Mouse (Mus musculus): Measurements from ENCODE around the gene Atxn1.

Gene Atxn1

DNA sequence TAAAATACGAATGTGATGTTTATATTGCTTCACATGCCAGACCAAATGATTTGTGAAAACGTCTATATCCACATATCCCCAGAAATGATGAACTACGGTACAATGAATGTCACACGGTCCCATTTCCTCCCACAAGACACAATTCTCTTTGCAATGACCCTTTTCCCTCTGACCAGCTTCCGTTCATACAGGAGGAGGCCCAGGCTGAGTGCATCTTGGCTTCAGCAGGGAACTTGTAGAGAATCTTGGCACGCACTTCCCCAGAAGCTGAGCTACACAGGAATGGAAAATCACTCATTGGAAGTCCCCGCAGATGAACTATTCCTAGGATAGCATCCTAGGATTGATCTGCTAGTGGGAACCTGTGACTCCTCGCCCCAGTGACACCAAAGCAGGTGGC is 243.2 kb downstream of the Atxn1 start:
- DNase-seq (ENCODE audit: low spot score): no peak

DNA sequence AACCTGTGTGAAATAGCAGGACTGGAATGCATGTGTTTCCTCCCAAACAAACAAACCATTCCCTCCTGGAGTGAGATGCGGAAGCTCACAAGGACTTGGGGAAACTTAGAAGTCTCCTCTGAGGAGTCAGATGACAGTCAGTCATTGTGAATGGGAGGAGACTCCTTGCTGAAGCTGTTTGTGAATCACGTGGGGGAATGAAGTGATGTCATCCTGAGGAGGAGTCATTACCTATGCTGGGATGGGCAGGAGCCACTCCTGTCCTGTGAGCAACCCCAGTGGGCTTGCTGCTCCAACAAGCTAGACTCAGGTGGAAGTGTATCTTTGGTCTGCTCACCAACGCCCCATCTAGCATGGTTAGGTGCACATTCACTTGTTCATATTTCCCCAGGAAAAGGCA is 246.0 kb downstream of the Atxn1 start:
- DNase-seq (ENCODE audit: low spot score): peak; percentile 17

DNA sequence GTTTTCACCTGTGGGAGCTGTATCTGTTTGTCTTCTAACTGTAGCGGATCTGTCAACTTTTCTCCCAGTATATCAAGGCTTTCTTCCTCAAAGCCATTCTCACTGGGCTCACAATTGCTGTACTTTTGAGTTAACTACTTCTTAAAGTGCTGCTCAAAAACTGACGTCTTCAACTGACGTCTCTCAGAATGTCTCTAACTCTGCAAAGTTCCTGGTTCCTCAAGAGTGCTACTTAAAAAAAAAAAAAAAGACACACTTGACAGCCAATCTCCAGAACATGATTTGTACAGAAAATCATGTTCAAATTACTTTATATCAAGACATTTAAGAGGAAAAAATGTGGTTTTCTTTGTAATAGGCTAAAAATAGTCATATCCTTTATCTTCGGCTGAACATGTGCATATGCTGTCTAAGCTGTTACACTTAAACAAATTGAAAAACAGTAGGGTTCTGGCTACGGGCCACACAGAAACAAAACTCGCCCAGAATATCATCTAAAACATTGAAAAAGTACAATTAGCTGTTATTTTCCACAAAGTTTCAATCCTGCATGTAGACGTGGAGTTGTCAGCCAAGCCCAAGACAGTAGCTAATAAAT is 249.1 kb downstream of the Atxn1 start:
- DNase-seq (ENCODE audit: low spot score): no peak

DNA sequence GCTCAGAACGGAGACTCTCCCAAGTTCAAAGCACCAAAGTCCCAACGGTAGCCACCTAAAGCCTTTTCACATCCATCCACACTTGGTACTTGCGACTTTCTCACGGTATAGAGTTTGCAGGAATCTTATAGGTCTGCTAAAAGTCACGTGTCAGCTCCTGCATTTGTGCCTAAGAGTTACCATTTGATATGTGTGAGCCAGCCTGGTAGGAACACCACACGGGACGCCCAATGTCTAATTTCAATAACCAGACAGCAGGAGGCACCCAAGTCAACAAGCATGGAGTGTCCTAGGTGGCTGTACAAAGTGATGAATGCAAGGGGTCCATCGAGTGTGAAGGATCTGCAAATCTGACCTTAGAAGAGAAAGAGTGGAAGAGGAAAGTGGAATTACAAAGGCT is 254.8 kb downstream of the Atxn1 start:
- no peak for DNase-seq (ENCODE audit: low spot score)

DNA sequence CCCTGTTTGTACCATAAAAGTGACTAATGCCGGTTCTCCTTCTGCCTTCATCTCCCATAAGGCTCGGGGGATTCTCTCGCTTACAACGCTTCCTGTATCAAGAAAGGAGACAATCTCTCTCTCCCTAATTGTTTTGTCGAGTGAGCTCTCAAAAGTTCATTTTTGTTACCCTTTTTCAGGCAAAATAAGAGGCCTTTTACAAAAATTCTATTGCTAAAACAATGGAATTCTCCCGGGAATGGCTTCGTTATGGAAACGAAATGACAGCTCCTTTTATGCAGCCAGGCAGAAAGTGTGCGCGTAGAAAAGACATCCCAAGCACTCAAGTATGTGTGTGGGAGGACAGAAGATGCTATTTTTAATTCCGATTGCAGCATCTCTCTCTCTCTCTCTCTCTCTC is 255.4 kb downstream of the Atxn1 start:
- no peak for DNase-seq (ENCODE audit: low spot score)

DNA sequence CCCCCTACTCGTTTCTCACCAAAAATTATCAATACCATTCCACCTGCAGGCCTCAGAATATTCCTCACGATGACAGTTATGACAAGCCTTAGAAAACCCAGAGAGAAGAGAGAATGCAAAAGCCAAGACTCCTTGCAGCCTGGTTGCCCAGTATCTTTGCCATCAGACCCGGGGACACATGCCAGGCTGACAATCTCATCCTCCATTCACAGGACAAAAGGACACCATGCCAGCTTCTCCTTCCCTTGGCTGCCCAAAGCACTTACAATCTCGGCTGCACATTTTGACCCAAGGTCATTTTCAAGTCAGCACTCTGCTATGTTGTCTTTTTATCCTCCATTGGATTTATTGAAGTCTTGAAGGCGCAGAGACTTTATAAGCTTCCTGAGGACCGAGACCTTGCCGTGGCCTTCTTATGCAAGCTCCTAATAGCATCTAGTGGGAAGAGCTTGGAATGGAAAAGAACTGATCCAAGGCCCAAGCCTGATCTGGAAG is 263.5 kb downstream of the Atxn1 start:
- no peak for DNase-seq (ENCODE audit: low spot score)

DNA sequence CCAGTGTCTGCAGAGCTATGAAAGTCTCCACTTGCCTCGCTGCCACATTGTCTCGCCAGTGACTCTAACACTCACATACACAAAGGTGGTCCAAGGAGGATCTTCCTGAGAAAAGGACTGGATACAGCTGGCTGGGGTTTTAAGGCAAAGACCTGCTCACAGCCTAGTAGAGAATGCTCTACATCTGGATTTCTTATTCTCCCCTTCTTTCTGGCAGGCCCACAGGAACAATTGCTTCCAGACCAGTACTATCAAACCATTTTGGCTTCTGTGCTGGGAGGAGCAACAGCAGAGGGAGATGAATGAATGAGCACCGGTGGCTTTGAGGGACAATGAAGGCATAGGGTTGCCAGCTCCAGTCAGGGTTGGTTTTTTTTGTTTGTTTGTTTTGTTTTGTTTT is 265.8 kb downstream of the Atxn1 start:
- DNase-seq (ENCODE audit: low spot score): no peak

DNA sequence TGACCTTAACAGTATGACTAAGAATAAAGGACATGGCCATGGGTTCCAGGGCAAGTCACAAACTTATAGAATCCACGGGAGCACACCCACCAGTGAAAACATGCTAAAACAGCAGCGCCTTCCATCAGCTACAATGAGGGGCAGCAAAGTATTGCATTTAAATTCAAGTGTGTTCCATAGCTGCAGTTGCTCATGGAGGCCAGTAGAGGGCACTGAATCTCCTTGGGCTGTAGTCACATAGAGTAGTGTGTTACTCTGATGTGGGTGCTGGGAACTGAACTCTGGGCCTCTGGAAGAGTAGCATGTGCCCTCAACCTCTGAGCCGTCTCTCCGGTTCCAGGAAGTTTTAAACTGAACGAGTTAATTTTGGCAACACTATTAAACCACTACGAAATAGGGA is 268.8 kb downstream of the Atxn1 start:
- DNase-seq (ENCODE audit: low spot score): no peak

DNA sequence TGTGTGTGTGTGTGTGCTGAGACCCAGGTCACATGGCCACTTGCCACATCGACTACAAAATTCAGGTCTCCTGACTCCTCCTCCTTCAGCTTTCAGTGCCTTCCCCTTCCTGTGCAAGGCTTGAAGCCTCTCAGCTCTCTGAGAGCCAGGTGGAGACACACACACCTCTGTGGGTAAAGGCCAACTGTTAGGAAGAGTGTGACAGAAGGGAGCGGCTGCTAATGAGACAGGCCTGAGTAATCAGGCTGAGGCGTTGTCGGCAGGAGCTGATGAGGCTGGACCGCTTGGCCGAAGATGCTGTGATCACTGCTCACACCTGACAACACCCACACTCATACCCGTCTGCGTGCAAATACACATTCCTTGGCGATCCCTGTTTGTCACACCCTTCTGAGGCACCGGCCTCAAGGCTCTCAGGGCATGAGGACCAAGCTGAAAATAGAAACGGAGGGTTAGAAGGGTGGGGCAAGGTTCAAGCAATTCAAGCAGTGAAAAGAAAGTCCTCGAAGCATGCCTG is 269.8 kb downstream of the Atxn1 start:
- DNase-seq (ENCODE audit: low spot score): no peak

DNA sequence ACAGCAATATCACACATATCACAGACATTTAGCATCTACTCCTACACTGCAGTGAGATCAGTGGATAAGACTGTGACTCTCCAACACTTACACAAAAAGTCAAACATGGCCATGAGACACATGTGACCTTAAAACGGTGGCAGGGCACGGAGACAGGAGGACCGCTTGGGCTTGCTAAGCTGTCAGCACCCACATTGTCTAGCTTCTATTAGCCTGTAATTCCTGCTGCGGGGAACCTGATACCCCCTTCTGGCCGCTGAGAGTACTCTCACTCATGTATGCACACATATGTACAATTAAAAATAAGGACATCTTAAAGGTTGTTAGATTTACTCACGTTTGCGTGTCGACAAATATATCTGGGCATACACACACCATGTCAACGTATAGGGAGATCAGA is 270.9 kb downstream of the Atxn1 start:
- no peak for DNase-seq (ENCODE audit: low spot score)

DNA sequence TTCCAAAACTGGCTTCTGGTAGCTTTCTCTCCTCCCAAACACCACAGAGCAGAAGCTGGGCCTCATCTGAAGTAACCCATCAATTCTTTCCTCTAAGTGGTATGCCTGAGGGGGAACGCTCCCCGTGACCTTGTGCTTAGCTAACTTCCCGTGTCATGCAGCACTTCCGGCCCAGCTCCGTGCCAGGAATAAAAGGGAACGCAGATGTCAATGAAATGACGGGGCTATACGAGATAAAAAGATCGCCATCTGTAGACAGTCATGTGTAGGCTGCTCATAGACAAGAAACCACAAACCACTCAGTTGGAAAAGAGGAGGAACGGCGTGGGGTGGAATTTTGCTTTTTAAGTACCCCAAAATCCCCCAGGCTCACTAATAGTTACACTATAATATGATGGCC is 271.3 kb downstream of the Atxn1 start:
- peak; percentile 37 for DNase-seq (ENCODE audit: low spot score)

DNA sequence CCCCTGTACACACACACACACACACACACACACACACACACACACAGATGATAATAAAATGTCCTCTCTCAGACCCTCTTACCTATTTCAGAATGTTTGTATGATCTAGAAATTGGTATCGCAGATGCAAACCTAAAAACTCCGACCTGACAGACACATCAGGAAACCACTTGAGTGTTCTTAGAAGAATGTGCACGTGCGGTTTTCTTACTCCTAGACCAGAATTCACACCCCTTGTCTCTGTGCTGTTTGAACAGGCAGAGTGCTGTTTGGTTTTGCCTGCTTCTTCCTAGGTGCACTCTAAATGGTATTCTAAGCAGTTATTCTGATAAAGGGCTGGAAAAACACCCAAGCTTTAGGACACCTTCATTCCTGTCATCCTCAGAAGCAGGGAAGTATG is 271.7 kb downstream of the Atxn1 start:
- no peak for DNase-seq (ENCODE audit: low spot score)

DNA sequence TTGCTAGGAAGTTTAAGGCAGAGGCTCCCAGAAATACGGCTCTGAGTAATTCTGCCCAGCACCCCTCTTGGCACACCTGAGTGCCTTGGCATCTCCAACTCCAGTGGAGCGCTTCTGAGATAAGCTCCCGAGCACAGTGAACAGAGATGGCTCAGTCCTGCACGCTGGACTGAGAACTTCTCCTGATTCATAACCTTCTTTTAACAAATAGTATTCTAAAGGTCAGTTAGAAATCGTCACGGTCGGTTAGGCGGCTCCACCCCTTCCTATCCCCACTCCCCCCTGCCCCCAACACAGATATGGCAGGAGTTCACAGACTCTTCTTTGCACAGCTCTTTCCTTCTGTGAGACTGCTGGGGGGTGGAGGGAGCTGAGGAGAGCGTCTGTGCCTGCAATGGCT is 272.4 kb downstream of the Atxn1 start:
- no peak for DNase-seq (ENCODE audit: low spot score)

DNA sequence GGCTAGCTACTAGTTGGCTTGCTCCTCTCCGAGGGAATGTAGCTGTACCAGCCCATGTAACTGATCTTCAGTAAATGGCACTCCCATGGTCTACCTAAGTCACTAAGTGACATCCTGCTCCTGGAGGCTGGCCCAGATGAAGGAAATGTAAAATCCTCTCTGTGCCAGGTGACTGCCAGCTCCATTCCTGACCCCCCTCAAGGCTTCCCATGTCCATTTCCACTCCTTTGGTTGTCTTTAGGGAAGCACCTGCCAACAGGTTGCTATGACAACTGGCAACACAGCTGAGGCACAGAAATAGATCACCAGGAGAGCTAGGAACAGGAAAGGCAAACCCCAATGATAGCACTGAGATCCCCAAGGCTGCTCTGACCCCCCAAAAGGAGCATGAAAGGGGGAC is 274.4 kb downstream of the Atxn1 start:
- no peak for DNase-seq (ENCODE audit: low spot score)

DNA sequence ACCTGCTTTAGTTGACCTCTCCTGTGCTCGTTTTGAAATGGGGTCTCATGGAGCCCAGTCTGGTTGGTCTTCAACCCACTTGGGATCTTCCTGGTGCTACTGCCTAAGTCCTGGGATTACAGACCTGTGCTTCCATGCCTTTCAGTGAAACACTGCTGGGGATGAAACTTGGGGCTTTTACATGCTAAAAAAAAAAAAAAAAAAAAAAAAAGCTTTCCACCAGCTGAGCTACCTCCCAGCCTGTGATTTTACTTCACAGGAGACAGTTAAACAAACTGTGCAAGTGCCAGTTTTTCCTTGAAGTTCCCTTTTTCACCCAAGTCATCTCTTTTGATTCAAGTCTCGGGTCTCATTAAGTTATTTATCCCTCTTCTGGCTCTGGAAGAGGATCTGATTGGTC is 275.9 kb downstream of the Atxn1 start:
- no peak for DNase-seq (ENCODE audit: low spot score)

DNA sequence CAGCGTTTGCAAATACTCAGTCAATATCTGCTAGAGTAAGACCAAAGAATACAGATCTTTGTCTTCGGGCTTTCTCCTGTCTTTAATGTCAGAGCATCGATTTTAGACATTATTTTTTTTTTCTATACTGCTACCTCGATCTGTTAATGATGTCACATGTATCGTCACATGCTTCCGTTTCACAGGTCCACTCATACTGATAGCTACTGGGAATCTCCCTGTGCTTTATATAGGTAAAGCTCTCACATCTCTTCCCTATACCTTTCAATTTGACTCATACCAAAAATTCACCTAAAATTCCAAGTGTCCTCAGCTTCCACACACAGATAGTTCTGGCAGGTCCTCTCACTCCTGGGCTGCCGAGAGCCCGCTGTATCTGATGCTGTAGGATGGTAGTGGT is 277.2 kb downstream of the Atxn1 start:
- no peak for DNase-seq (ENCODE audit: low spot score)

DNA sequence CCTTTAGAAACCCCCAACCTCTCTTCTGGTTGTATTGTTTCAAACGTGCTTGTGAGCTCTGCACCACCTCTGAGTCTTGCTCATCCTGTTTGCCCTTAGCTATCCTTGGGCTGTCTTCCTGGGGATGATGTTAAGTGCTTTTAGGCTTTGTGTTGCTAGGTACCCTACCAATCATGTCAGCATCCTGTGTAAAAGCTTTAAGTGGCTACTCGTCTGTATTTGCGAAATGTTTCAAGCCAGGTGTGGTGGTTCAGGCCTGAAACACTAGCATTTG is 278.6 kb downstream of the Atxn1 start:
- no peak for DNase-seq (ENCODE audit: low spot score)

DNA sequence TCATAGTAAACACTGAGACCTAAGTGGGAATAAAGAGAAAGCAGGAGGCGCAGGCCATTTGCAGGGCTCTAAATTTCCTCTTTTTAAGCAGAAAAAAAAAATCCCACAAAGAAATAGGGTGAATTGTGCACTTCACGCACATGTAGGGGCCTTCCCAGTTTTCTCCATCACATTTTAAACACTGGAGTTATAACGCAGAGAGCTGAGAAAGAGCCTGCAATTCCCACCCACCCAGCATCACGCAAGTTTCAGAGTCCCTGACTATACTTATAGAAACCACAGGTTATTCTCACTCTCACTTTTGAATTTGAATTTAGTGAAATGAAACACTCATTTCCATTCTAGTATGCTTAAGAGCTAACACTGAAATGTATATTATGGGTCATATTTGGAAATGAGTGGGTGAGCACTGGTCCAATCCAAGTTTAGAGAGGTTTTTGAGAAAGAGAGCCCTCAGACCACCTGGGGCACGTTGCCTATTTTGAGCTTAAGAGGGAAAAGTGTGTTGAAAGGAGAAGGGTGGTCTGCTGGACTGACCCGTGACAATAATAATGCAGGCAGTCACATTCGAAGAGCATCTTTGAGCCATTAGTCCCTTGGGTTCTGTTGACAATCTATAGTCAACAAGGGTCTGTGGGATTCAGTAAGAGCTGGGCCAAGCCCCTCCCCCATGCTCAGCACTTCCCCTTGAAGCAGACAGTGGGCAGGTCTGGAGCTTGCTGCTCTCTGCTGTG is 279.1 kb downstream of the Atxn1 start:
- no peak for DNase-seq (ENCODE audit: low spot score)

DNA sequence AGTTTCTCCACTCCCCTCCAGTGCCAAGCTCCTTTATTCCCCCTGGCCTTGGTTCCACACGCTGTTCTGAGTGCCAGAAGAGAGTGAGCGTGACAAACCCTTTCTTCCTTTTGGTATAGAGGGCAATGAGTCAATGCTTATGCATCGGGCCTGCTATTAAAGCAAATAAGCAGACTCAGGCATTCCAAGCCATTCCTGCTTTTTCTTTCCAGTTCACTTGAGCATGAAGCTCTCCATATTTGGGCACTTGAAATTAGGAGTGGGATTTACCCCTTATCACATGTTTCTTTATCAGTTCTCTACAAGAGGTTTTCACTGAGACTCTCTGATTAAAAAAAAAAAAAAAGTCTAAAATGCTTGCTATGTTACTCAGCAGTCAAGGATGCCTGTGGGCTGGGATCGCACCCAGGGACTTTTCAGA is 279.9 kb downstream of the Atxn1 start:
- DNase-seq (ENCODE audit: low spot score): no peak

DNA sequence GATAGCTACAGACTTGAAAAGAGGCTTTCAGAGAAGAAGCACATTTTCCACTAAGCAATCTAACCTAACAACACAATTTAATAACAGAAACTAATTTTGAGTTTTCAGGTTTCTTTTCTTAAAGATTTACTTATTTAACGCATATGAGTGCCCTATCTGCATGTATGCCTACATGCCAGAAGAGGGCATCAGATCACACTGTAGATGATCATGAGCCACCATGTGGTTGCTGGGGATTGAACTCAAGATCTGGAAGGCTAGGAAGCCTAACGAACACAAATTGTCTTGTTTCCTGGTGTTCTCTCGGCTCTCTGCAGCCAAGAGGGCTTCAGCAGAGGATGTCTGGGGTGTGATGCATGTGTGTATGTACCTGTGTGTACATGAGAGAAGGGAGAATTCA is 280.8 kb downstream of the Atxn1 start:
- peak; percentile 29 for DNase-seq (ENCODE audit: low spot score)

DNA sequence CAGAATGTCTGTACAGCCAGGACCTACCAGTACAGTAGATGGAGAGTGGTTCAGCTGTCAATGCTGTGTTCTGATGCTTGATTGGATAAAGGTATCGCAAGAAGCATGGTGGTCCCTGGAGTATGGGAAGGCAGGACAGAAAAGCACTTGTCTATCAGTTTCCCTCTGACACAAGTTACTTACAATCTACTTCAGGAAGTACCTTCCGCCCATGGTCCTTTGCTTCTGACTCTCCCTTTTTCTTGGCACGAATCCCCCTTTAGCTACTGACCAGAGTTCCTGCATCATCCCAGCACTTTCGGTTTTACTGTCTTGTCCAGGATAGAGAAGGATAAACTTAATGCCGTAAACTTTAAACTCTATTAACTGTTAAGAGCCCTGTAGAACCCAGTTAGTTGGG is 283.6 kb downstream of the Atxn1 start:
- no peak for DNase-seq (ENCODE audit: low spot score)

DNA sequence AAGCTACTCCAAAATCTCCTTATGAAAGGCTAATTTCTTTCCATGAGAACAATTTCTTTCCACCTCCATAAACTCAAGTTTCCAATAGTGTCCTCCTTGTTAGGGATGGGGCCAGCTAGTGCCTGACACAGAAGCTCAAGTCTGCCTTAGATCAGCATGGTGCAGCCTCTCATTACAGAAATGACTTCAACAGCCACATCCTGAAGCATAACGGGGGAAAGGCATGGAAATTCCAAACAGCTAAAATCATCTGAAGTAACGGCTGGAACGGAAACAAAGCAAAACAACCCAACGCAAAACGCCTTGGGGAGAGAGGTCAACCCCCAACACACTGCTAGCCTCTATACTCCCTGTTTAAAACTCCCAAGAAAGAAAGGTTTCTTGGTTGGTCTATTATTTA is 284.2 kb downstream of the Atxn1 start:
- DNase-seq (ENCODE audit: low spot score): no peak

DNA sequence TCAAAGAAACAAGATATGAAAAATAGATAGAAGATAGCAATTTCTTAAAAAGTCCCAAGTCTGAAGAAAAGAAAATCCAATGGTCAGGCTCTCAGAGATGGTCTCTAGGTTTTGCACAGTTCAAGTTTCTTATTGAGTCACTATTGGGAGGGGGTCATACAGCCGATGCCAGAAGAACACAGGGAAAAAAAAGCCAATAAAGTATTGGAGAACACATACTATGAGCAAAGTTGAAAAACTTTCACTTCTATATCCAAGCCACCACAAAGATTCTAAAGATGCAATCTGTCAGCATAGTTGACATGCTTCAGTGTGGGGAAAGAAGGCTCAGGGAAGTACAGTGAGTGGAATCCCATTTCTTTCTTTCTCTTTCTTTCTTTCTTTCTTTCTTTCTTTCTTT is 285.7 kb downstream of the Atxn1 start:
- DNase-seq (ENCODE audit: low spot score): no peak

DNA sequence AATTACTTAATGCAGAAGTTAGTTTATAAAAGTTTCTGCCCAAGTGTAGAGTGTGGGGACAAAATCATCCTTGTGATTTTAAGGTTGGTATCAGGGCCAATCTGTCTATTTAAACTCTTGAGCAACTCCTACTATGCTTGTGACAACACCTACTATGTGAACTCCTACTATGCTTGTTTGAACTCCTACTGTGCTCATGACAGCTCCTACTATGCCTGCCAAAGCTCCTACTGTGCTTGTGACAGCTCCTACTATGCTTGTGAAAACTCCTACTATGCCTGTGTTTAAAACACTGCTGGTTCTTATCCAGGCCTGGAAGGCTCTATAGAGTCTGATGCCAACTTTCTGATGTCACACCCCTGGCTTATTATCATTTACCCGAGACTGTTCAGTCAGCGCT is 292.2 kb downstream of the Atxn1 start:
- DNase-seq (ENCODE audit: low spot score): no peak

All from embryo, embryonic 10 days (tissue).